Mouse (Mus musculus) E14TG2a.4 (cell line): ENCODE data around the gene Ttc39b.

Experiments used
- H3K27me3 ChIP-seq: 2 replicates; pipeline ENCODE4 v1.6.1; 2014; ENCODE audit warnings: low read length, control low read depth; ENCODE audit not compliant: insufficient read depth
- H3K36me3 ChIP-seq: 2 replicates; pipeline ENCODE4 v1.6.1; 2014; ENCODE audit warnings: low read length, control low read depth; ENCODE audit not compliant: insufficient read depth
- H3K4me1 ChIP-seq: replicated peaks from 2 replicates; pipeline ENCODE4 v1.6.1; 2014; ENCODE audit warnings: low read depth, low read length, control low read depth
- H3K4me3 ChIP-seq: replicated peaks from 2 replicates; pipeline ENCODE4 v1.5.1; 2014; ENCODE audit warnings: mild to moderate bottlenecking, low read length
- H3K9me3 ChIP-seq: 2 replicates; pipeline ENCODE4 v1.6.1; 2014; ENCODE audit warnings: low read length, control low read depth
- CTCF ChIP-seq: conservative IDR thresholded peaks from 2 replicates; pipeline ENCODE4 v1.5.1; 2014; ENCODE audit warnings: low read length
- NANOG ChIP-seq: IDR thresholded peaks from 2 replicates; pipeline ENCODE4 v1.6.1; 2014; ENCODE audit warnings: borderline replicate concordance, low read length, mixed read lengths
- POU5F1 ChIP-seq: IDR thresholded peaks from 2 replicates; pipeline ENCODE4 v1.6.1; 2014; ENCODE audit warnings: low read length, borderline replicate concordance

Gene Ttc39b

GRCm38 (mm10) chr4:83272917-83273615, 51.0 kb downstream of the Ttc39b start:
- no peak for TF ChIP-seq NANOG
- TF ChIP-seq POU5F1 = no peak
- TF ChIP-seq CTCF = no peak
- no peaks in the 10 kb centered on the region for H3K27me3 ChIP-seq
- peaks cover 51% of the 10 kb centered on the region for H3K4me1 ChIP-seq
- peak overlapping the region; percentile 37; the same call in 1 of the 2 replicates for H3K4me3 ChIP-seq
- peaks cover 38% of the 10 kb centered on the region for H3K36me3 ChIP-seq
- H3K9me3 ChIP-seq = no peaks in the 10 kb centered on the region

GRCm38 (mm10) chr4:83270481-83270880, 53.6 kb downstream of the Ttc39b start:
- Histone ChIP-seq H3K4me1 (peaks cover 66% of the 10 kb centered on the region), H3K9me3 (no peaks in the 10 kb centered on the region), H3K36me3 (peaks cover 34% of the 10 kb centered on the region), H3K4me3 (no peak overlapping the region), H3K27me3 (no peaks in the 10 kb centered on the region)
- TF ChIP-seq NANOG (no peak), POU5F1 (no peak), CTCF (no peak)

GRCm38 (mm10) chr4:83269614-83270013, 54.4 kb downstream of the Ttc39b start:
- peaks cover 38% of the 10 kb centered on the region for H3K36me3 ChIP-seq
- no peak for TF ChIP-seq NANOG
- TF ChIP-seq CTCF = no peak
- no peak for TF ChIP-seq POU5F1
- no peaks in the 10 kb centered on the region for H3K27me3 ChIP-seq
- H3K4me1 ChIP-seq = peaks cover 68% of the 10 kb centered on the region
- H3K9me3 ChIP-seq = no peaks in the 10 kb centered on the region
- H3K4me3 ChIP-seq = no peak overlapping the region

DNA sequence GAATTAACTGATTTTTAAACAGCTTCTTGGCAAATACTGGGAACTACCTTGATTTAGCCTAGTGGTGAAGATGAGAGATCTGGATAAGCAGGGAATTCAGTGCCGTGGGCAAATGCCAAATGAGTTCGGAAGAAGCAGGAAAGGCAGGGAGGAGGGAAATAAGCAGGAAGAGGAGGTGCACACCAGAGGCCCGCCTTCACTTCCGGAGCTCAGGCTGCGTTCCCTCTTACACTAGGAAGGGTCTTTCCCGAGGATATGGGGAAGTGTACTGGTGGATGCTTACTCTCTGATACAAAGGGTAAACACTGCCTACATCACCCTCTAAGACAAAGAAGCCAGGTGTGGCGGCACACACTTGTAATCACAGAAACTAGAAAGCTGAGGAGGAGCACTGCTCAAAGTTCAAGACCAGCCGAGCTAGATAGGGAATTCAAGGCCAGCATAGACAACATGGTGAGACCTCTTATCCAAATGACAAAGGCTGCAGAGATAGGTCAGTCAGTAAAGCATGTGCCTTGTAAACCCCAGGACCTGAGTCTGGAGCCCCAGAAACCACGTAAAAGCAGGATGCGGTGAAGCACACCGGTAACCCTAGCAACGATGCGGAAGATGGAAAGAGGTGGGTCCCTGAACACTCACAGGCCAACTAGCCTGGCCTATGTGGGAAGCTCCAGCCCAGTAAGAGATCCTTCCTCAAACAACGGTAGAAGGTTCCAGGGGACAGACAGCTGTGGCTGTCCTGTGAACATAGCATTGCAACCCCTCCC, 57.9 kb downstream of the Ttc39b start:
- no peak for TF ChIP-seq NANOG
- no peak for TF ChIP-seq CTCF
- TF ChIP-seq POU5F1 = no peak
- peaks cover 84% of the 10 kb centered on the region for H3K4me1 ChIP-seq
- H3K27me3 ChIP-seq = no peaks in the 10 kb centered on the region
- H3K36me3 ChIP-seq = peaks cover 67% of the 10 kb centered on the region
- H3K4me3 ChIP-seq = peak overlapping the region; percentile 74
- H3K9me3 ChIP-seq = no peaks in the 10 kb centered on the region

- TF ChIP-seq NANOG (no peak), POU5F1 (no peak), CTCF (no peak)
- Histone ChIP-seq H3K4me1 (peaks cover 96% of the 10 kb centered on the region), H3K4me3 (no peak overlapping the region), H3K9me3 (no peaks in the 10 kb centered on the region), H3K36me3 (peaks cover 74% of the 10 kb centered on the region), H3K27me3 (no peaks in the 10 kb centered on the region)
Measured at GRCm38 (mm10) chr4:83264832-83265231, 59.2 kb downstream of the Ttc39b start.

DNA sequence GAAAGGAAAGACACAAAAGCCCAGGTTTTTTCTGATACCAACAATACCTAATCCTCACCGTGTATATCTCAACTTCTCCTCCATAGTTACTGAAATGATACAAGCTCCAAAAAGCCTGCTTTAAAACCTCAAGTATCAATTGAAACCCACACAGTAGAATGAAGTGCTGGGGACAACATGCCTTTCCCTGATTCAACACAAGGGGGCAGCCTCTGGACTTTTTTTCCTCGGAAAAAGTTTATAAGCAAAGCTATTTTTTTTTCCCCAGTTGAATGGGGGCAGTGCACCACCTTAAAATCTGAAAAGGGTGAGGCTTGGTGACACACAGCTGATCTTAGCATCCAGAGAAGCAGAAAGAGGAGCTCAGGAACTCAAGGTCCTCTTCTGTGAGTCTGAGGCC, 62.1 kb downstream of the Ttc39b start:
- H3K9me3 ChIP-seq = no peaks in the 10 kb centered on the region
- TF ChIP-seq CTCF (peak; percentile 89), NANOG (no peak)
- no peak overlapping the region for H3K4me3 ChIP-seq
- peaks cover 98% of the 10 kb centered on the region for H3K4me1 ChIP-seq
- H3K27me3 ChIP-seq = no peaks in the 10 kb centered on the region
- peaks cover 63% of the 10 kb centered on the region for H3K36me3 ChIP-seq

DNA sequence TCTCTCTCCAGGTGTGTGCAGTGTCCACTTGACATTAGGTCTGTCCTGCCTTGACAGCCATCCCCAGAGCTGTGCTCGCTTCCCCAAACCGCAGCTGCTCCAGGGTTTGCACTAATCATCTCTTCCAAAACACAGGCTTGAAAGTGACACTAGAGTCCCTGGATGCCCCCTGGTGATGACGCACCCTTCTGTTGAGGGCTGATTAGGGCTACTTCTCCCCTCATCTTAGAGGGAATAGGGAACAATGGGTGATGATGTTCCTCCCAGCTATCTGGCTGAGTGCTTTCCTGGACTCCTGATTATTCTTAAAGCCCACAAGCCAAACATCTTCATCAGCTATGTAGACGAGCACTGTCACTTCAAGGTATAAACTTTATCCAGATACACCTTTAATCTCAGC, 64.4 kb downstream of the Ttc39b start:
- Histone ChIP-seq H3K36me3 (peaks cover 59% of the 10 kb centered on the region), H3K9me3 (no peaks in the 10 kb centered on the region), H3K4me1 (peaks cover 97% of the 10 kb centered on the region), H3K27me3 (no peaks in the 10 kb centered on the region), H3K4me3 (no peak overlapping the region)
- no peak for TF ChIP-seq NANOG
- no peak for TF ChIP-seq POU5F1
- no peak for TF ChIP-seq CTCF

GRCm38 (mm10) chr4:83258273-83258672, 65.8 kb downstream of the Ttc39b start:
- H3K4me3 ChIP-seq = peak overlapping the region; percentile 69
- H3K27me3 ChIP-seq = no peaks in the 10 kb centered on the region
- peaks cover 90% of the 10 kb centered on the region for H3K4me1 ChIP-seq
- TF ChIP-seq NANOG (no peak), CTCF (no peak)
- peaks cover 48% of the 10 kb centered on the region for H3K36me3 ChIP-seq
- no peaks in the 10 kb centered on the region for H3K9me3 ChIP-seq
